Mouse (Mus musculus) urinary bladder, adult 2 months (tissue): ENCODE data around the gene Rbm39. TPM values are rescaled to one million over a fixed set of nuclear protein-coding genes. Genes with fewer than 3 reads are reported as not detected.
A peak's percentile ranks its signal among the peaks of the same experiment; 100 is the strongest.

Source experiments
- DNase-seq: peaks from one replicate; pipeline ENCODE4 v3.0.0; 2022; ENCODE audit warnings: low spot score
- polyA plus RNA-seq: library from polyadenylated mRNA; depleted of rRNA; stranded (reverse); fragments of >200 nt; gene quantifications from 2 replicates; pipeline ENCODE4 v1.2.3, GENCODE M21; 2012; rRNA removed

Rbm39 gene
- polyA plus RNA-seq, 1 experiment, result 131 TPM

DNA sequence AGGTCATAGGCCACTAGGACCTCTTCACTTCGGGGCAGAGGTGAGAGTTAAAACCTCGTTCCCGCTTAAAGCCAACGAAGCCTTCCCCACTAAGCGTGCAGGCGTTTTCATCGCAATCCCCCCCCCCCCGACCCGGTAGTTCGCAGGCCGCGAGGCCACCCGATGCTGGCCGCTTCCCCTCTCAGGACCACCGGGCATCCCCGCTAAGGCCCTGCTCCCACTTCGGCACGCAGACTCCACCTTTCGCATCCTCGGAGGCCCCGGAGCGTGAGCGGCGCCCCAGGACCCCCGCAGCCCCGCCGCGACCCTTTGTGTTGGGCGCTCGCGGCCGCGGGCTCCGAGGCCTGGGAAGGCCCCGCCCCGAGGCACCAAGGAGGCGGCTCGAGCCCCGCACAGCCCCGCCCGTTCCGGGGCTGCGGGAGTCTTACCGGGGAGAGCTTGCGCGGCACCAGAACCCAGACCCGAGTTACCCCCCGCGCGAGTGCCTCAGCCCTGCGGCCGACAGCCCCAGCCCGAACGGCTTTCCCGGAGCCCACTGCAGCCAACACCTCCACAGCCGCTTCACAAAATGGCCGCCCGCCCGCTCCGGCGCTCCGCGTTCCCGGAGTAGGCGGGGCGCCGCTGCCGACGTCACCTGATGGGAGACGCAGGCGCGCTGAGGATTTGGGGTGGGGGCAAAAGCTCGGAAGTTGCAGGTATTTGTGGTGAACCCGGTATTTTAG lies 68.5 kb downstream of the Rbm39 start, which contains the start of the genes Cpne1 and Rbm12:
TSS of gene Cpne1 (minus strand) at position 608 of the 722 bp plus-strand sequence.
TSS of gene Rbm12 (minus strand) at position 621 of the 722 bp plus-strand sequence.
- DNase-seq, result peak; percentile 91

DNA sequence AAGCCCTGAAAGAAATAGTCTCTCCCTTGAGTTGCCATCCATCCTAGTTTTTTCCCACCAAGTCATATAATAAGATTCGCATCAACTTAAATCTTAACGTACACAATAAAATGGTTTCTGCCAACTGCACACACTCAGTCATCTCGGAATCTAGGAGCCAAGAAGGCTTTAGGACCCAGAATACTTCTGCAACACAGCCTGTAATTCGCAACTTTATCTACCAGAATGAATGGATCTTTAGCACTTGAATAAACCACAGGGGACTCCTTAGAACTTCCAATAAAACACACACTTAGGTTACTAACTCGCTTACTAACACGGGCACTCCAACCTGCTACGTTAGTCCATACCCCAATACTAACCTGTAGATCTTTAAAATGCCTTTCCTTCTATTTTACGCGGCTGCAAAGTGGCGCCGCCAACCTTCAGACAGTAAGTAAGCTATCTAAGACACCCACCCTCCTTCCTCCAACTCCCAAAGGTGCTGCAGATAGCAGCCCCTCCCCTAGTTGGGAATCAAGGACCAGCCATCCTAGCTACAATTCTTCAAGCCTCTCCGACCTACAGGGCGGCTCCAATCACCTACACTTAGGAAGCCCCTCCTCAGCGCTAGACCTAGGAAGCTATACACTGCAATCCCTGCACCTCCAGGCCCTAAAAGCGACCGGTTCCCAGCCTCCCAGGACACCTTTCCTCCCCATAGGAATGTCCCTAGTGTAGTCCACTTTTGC lies 69.2 kb downstream of the Rbm39 start:
- no peak for DNase-seq

Other genes starting within 250 kb of the Rbm39 start
- 47.0 and 60.2 TPM in 2 replicates for gene Uqcc1, start 249.9 kb downstream of the Rbm39 start, polyA plus RNA-seq
- gene Gm15557, start 239.5 kb downstream of the Rbm39 start, polyA plus RNA-seq, result not detected in 2 replicates
- gene Gdf5, start 234.9 kb downstream of the Rbm39 start, polyA plus RNA-seq, result 1.5 and 1.7 TPM in 2 replicates
- 11.7 and 13.4 TPM in 2 replicates for gene Cep250, start 223.8 kb downstream of the Rbm39 start, polyA plus RNA-seq
- 2.3 and 4.7 TPM in 2 replicates for gene 6430550D23Rik, start 172.3 kb downstream of the Rbm39 start, polyA plus RNA-seq
- gene Ergic3, start 172.2 kb downstream of the Rbm39 start, polyA plus RNA-seq, result 190 and 196 TPM in 2 replicates
- gene Fer1l4, start 127.3 kb downstream of the Rbm39 start, polyA plus RNA-seq, result 121 and 126 TPM in 2 replicates
- 4.4 and 5.1 TPM in 2 replicates for gene Spag4, start 115.1 kb downstream of the Rbm39 start, polyA plus RNA-seq
- gene Cpne1, start 68.3 kb downstream of the Rbm39 start, polyA plus RNA-seq, result 46.2 and 60.5 TPM in 2 replicates
- 4.6 and 7.5 TPM in 2 replicates for gene Rbm12, start 68.3 kb downstream of the Rbm39 start, polyA plus RNA-seq
- gene Gm28036, start 53.1 kb downstream of the Rbm39 start, polyA plus RNA-seq, result 4.2 and 5.1 TPM in 2 replicates
- gene Romo1, start 36.2 kb downstream of the Rbm39 start, polyA plus RNA-seq, result 210 and 265 TPM in 2 replicates
- 38.6 and 49.2 TPM in 2 replicates for gene Nfs1, start 36.1 kb downstream of the Rbm39 start, polyA plus RNA-seq
- 13.2 and 15.4 TPM in 2 replicates for gene Phf20, start 16.2 kb upstream of the Rbm39 start, polyA plus RNA-seq
- 3.4 and 4.5 TPM in 2 replicates for gene Cnbd2, start 132.1 kb upstream of the Rbm39 start, polyA plus RNA-seq
- 71.0 and 72.5 TPM in 2 replicates for gene Scand1, start 132.5 kb upstream of the Rbm39 start, polyA plus RNA-seq
- 36.9 and 46.7 TPM in 2 replicates for gene Epb41l1, start 240.7 kb upstream of the Rbm39 start, polyA plus RNA-seq